Mouse (Mus musculus) stomach, postnatal 0 days (tissue): ENCODE data around the gene Atp2a1. TPM values are rescaled to one million over a fixed set of nuclear protein-coding genes. Genes with fewer than 3 reads are reported as not detected.

Experiments
- ATAC-seq: fragments of 200-750 bp; cut with Nextera tagmentation; 2 replicates; pipeline ENCODE4 v1.8.0; 2017; ENCODE audit not compliant: low FRiP score, low TSS enrichment
- DNase-seq: peaks from one replicate; pipeline ENCODE4 v3.0.0-alpha.2; 2016; ENCODE audit warnings: low spot score
- H3K27ac ChIP-seq: fragments of 300-500 bp; sonication (generic); replicated peaks from 2 replicates; pipeline ENCODE4 v1.5.1; 2014; ENCODE audit warnings: mild to moderate bottlenecking, control low read depth
- H3K27me3 ChIP-seq: fragments of 300-500 bp; sonication (generic); 2 replicates; pipeline ENCODE4 v1.6.1; 2014; ENCODE audit warnings: low read length; ENCODE audit not compliant: control insufficient read depth, insufficient read depth
- H3K36me3 ChIP-seq: fragments of 300-500 bp; sonication (generic); 2 replicates; pipeline ENCODE4 v1.6.1; 2014; ENCODE audit warnings: low read length, mixed read lengths; ENCODE audit not compliant: control insufficient read depth, insufficient read depth
- H3K4me1 ChIP-seq: fragments of 300-500 bp; sonication (generic); replicated peaks from 2 replicates; pipeline ENCODE4 v1.6.1; 2014; ENCODE audit warnings: antibody characterized with exemption; ENCODE audit not compliant: control insufficient read depth, insufficient read depth
- H3K4me2 ChIP-seq: fragments of 300-500 bp; sonication (generic); replicated peaks from 2 replicates; pipeline ENCODE4 v1.6.1; 2014; ENCODE audit warnings: low read depth, mild to moderate bottlenecking, control low read depth, moderate library complexity
- H3K4me3 ChIP-seq: fragments of 300-500 bp; sonication (generic); 2 replicates; pipeline ENCODE4 v1.5.1; 2014; ENCODE audit warnings: low read depth, low read length, control low read depth
- H3K9ac ChIP-seq: fragments of 300-500 bp; sonication (generic); 2 replicates; pipeline ENCODE4 v1.6.1; 2014; ENCODE audit warnings: mild to moderate bottlenecking, low read length, control low read depth, mixed read lengths
- H3K9me3 ChIP-seq: fragments of 300-500 bp; sonication (generic); 2 replicates; pipeline ENCODE4 v1.6.1; 2016; ENCODE audit warnings: low read length; ENCODE audit not compliant: control insufficient read depth
- CTCF ChIP-seq: IDR thresholded peaks from 2 replicates; pipeline ENCODE4 v1.5.1; 2016; ENCODE audit warnings: antibody characterized with exemption, low read depth, mild to moderate bottlenecking, moderate library complexity
- EP300 ChIP-seq: optimal IDR thresholded peaks from 2 replicates; pipeline ENCODE3; 2016; ENCODE audit warnings: antibody characterized with exemption
- WGBS: fragments of 180-500 bp; shearing (Covaris S2); extraction: QIAGEN DNeasy Blood & Tissue Kit; methylation state at CpG from one replicate; pipeline ENCODE4 v1.1.7; 2014; 5-methylcytosine and 5-hydroxymethylcytosine counted together
- polyA plus RNA-seq: library from polyadenylated mRNA; unstranded; fragments of >200 nt; fragmentation: Nextera tagmentation; extraction: Ambion mirVana; gene quantifications from 2 replicates; pipeline ENCODE4 v1.2.1, GENCODE M21; 2015

Atp2a1 gene
- polyA plus RNA-seq, 1 experiment from 2014 or later = 0.59 TPM

DNA sequence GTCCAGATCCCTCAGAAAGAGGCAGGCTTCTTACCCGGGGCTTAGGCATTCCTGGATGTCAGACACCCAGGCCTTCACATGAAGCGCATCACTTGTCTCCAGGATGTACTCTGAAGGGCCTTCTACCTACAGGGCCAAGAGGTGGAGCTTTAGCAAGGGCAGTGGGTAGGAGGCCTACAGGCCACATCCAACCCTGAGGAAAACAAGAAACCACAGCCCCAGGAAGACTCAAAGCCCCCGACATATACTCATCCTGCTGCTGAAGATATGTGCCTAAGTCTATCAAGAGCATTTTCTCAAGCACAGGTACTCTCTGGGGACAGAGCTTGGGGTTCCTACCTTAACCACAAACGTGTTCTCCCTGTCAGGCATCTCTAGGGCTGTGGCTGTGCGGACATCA, 8.5 kb upstream of the Atp2a1 start:
- ATAC-seq (no peak), DNase-seq (no peak)
- 92% methylated on average over 5 of the region's 5 CpGs for WGBS
- no peak overlapping the region for H3K27ac ChIP-seq
- no peak for TF ChIP-seq CTCF
- no peak for TF ChIP-seq EP300
- no peak overlapping the region for H3K4me2 ChIP-seq
- no peaks in the 10 kb centered on the region for H3K27me3 ChIP-seq
- H3K9me3 ChIP-seq = no peaks in the 10 kb centered on the region
- H3K36me3 ChIP-seq = peaks cover 36% of the 10 kb centered on the region
- H3K9ac ChIP-seq = no peak overlapping the region
- H3K4me3 ChIP-seq = no peak overlapping the region
- H3K4me1 ChIP-seq = 0 out of 2 replicates have a peak, but pooled peaks cover 3% of the 10 kb centered on the region

DNA sequence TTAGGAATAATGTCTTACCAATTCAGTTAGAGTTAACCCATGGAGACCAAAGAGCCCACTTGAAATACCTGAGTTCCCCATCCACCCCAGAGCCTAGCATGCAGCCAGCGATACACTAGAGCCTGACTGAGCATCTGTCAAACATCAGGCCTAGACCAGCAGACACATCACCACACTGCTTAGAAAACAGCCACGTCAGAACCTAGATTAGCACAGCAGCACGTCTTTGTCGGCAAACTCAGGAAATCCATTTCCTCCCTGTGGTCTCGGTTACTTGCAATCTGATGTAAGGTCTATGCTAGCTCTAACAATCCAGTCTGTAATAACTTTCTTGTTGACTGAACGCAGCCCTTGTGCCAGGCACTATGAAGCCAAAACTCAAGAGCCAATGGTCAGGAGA, 7.2 kb upstream of the Atp2a1 start:
- H3K27me3 ChIP-seq = no peaks in the 10 kb centered on the region
- H3K27ac ChIP-seq = no peak overlapping the region
- 74% methylated on average over 6 of the region's 6 CpGs for WGBS
- H3K36me3 ChIP-seq = peaks cover 36% of the 10 kb centered on the region
- no peak overlapping the region for H3K4me3 ChIP-seq
- H3K4me2 ChIP-seq = no peak overlapping the region
- H3K4me1 ChIP-seq = 0 out of 2 replicates have a peak, but pooled peaks cover 6% of the 10 kb centered on the region
- no peaks in the 10 kb centered on the region for H3K9me3 ChIP-seq
- no peak overlapping the region for H3K9ac ChIP-seq
- DNase-seq (no peak), ATAC-seq (no peak)
- TF ChIP-seq CTCF = no peak
- no peak for TF ChIP-seq EP300

DNA sequence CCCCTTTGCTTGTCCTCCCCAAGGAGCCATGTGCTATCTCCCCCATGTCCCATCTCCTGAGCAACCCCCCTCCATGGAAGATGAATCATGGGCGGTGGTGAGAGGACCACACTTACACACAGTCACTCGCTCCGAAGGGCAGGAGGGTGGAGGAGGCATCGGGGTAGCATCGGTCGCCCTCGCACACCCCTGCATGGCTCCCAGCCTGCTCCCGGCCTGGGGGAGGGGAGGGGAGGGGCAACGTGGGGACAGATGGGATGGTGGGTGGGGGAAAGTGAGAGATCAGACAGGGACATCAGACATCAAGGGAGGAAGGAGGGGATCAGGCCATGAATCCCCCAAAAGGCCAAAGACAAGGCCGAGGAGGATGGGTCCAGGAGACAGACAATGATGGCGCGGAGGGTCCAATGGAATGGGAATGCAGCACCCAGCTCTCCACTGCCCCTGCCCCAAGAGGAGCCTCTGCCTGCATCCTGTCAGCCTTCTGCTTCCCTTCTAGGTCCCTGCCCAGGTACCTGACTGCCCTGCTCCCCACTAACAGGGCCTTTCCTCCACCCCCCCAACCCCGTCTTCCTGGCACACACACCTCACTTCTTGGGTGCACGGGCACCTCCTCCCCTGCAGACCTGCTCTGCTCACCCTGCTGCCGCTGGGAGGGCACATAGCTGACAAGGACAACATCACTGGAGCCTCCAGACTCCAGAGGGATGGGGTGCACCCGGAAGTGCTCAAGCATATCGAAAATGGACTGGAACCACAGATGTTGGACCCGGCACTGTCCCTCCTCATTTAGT, 5.1 kb upstream of the Atp2a1 start:
- Histone ChIP-seq H3K9ac (no peak overlapping the region), H3K27ac (no peak overlapping the region), H3K4me1 (peaks cover 10% of the 10 kb centered on the region; the same call in 1 of the 2 replicates), H3K27me3 (no peaks in the 10 kb centered on the region), H3K4me3 (no peak overlapping the region), H3K36me3 (peaks cover 36% of the 10 kb centered on the region), H3K9me3 (no peaks in the 10 kb centered on the region), H3K4me2 (no peak overlapping the region)
- no peak for DNase-seq
- 83% methylated on average over 16 of the region's 18 CpGs for WGBS
- ATAC-seq = no peak
- TF ChIP-seq CTCF (no peak), EP300 (no peak)

DNA sequence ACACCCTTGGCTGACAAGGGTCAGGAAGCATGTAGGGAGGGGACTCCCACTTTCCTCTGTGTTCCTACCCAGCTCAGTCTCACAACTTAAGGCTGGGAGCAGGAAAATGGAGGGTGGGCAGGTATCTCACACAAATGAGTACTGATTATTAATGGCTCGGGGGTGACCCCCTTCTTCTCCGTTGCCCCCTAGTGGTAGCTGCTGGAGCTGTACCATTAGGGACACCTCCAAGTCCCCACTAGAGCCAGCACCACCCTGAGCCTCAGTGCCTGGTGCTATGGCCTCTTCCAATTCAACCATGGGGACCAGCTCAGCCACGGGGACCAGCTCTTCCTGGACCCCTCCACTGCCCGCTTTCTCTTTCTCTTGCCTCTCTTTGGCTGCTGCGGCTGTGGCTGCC, 4.4 kb upstream of the Atp2a1 start:
- DNase-seq (peak; percentile 57), ATAC-seq (no peak)

DNA sequence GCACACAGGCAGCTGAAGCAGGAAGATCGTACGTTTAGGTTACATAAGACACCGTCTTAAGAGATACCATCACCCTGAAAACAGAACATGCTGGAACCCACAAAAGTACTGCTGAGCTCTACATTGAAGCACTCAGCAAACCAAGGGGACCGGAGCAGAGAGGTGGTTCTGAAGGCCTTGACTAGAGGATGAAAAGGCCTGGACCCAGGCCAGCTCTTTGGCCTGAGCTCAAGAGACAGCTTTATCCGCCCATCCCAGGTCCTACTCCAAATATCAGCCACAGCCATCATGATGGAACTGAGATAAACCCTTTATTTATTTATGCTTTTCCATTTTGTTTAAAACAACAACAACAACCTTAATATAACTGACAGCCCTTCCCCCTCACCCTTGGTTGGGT, 3.8 kb upstream of the Atp2a1 start:
- peaks cover 28% of the 10 kb centered on the region for H3K36me3 ChIP-seq
- H3K27ac ChIP-seq = no peak overlapping the region

More for the DNA sequence above, 4.4 kb upstream of the Atp2a1 start:
- Histone ChIP-seq H3K27me3 (no peaks in the 10 kb centered on the region), H3K27ac (no peak overlapping the region), H3K4me3 (no peak overlapping the region), H3K4me1 (peaks cover 10% of the 10 kb centered on the region; the same call in 1 of the 2 replicates), H3K9me3 (no peaks in the 10 kb centered on the region), H3K4me2 (no peak overlapping the region), H3K36me3 (peaks cover 34% of the 10 kb centered on the region), H3K9ac (no peak overlapping the region)
- WGBS = 69% methylated on average over 5 of the region's 5 CpGs
- TF ChIP-seq CTCF (peak; percentile 70), EP300 (no peak)

DNA sequence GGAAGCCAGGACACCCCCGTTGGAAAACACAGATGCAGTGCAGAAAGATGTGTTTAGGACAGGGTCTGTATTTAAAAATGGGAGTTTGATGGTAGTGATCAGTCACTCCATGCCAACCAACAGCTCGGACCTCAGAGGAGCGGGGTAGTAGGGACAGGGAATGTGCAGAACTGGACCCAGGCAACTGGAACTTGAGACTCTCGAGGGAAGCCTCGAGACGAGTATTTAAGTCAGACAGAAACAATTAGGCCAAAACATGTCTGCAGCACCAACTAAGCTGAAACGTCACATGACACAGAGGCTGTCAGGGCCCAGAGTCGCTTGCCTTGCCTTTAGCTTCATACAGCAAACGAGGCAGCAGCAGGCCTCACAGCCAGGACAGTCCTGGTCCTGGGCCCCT, 3.2 kb upstream of the Atp2a1 start:
- no peaks in the 10 kb centered on the region for H3K9me3 ChIP-seq
- no peak overlapping the region for H3K4me3 ChIP-seq
- no peaks in the 10 kb centered on the region for H3K27me3 ChIP-seq
- DNase-seq (no peak), ATAC-seq (no peak)
- H3K36me3 ChIP-seq = peaks cover 24% of the 10 kb centered on the region
- peaks cover 10% of the 10 kb centered on the region; the same call in 1 of the 2 replicates for H3K4me1 ChIP-seq
- WGBS = 66% methylated on average over 9 of the region's 9 CpGs
- no peak overlapping the region for H3K27ac ChIP-seq
- H3K4me2 ChIP-seq = no peak overlapping the region
- no peak overlapping the region for H3K9ac ChIP-seq
- TF ChIP-seq CTCF (no peak), EP300 (no peak)

More for the DNA sequence above, 3.8 kb upstream of the Atp2a1 start:
- no peak overlapping the region for H3K9ac ChIP-seq
- no peak overlapping the region for H3K4me3 ChIP-seq
- WGBS = 86% methylated on average over 5 of the region's 5 CpGs
- H3K4me2 ChIP-seq = no peak overlapping the region
- no peak for DNase-seq
- no peaks in the 10 kb centered on the region for H3K9me3 ChIP-seq
- no peaks in the 10 kb centered on the region for H3K27me3 ChIP-seq
- ATAC-seq = no peak
- peaks cover 10% of the 10 kb centered on the region; the same call in 1 of the 2 replicates for H3K4me1 ChIP-seq
- no peak for TF ChIP-seq EP300
